Mouse (Mus musculus): ENCODE measurements around the gene Arhgap32.
A peak's percentile ranks its signal among the peaks of the same experiment; 100 is the strongest.
"Not testable (repeated sequence)": the region's sequence is repeated elsewhere in the genome, so short reads cannot be mapped to it uniquely, and the experiment has no call there.

Gene Arhgap32

DNA sequence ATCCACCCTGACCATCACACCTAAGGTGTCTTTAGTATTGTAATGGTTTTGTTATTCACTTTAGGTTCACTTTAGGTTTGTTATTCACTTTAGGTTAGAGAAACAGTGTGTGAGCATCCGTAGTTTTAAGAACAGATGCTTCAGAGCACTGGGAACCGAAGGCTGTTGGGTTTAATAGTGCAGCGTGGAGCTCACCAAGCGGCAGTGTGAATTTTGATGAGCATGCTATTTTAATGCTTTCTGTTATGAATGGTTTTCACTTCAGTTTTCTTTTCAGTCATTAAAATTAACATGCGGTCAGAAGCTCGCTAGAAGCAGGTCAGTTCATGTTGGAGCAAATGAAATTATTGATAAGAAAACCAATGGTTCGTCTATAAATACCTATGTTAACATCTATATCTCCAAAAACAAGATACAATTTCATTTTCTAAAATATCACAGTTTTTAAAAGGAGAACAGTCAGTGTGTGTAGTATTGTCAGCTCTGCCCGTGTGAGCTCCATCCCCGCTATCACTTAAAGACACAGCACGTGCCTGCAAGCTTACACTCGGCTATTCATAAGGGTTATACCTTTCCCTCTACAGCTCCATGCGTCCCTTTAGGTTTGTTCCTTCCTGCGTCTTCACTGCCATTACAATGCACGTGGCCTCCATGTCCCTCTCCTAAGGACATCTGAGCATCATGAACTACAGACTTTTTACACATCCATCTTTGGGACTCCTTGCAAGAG lies 21.9 kb downstream of the Arhgap32 start:
- no peak for DNase-seq (ENCODE audit: low spot score)

DNA sequence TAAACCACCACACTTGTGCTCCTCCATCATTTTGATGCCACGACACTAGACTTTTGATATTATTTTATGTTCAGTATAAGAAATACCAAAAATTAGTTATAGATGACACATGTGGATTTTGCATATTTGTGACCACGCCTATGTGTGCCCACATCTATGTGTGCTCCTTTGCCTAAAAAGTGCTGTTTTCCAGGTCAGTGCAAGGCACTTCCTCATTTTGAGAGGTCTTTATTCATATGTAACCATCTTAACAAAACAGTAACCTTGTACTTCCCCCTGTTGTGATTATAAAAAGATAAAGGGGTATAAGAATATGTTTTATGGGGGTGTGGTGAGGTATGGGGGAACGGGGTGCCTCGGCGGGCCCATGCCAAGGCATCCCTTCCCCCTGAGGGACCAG lies 22.7 kb downstream of the Arhgap32 start:
- DNase-seq (ENCODE audit: low spot score) = no peak

DNA sequence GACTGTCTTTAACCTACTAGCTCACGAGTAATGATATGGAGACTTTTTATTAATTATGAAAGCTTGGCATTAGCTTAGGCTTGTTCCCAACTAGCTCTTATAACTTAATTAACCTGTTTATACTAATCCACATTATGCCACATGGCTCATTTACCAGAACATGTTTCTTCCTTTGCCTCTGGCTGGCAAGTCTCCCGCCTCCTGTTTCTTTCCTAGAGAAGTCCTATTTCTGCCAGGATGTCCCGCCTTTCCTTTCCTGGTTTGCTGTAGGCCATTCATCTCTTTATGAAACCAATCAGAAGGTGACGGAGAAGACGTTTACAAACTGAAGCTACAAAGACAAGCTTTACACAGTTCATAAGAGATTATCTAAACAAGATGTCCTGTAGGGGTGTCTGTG lies 23.7 kb downstream of the Arhgap32 start:
- DNase-seq (ENCODE audit: low spot score) = no peak

DNA sequence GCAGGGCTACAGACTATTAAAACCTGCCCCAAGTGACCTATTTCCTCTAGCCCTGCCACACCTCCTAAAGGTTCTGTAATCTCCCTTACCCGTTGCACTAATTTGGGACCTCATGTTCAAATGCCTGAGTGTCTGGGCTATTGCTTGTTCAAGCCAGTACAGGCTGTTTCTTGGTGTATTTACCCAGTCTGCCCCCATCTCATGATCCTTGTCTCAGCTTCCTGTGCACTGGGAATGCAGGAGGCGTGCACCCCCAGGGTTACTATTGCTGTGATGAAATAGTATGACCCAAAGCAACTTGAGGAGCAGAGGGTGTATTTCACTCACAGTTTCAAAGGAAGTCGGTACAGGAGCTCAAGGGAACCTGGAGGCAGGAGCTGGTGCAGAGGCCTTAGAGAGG lies 26.9 kb downstream of the Arhgap32 start:
- no peak for DNase-seq (ENCODE audit: low spot score)

DNA sequence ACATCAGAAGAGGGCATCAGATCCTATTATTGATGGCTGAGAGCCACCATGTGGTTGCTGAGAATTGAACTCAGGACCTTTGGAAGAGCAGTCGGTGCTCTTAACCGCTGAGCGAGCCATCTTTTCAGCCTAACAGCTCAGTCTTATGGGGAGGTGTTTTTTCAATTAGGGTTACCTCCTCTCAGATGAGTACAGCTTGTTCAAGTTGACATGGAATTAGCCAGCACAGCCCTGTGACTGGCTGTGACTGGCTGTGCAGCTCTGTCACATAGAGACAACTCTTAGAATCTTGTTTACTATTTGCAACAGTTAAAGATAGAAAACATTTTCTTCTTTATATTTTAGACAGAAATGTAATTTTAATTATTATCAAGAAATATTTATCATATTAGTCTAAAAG lies 27.5 kb downstream of the Arhgap32 start:
- no peak for DNase-seq (ENCODE audit: low spot score)

DNA sequence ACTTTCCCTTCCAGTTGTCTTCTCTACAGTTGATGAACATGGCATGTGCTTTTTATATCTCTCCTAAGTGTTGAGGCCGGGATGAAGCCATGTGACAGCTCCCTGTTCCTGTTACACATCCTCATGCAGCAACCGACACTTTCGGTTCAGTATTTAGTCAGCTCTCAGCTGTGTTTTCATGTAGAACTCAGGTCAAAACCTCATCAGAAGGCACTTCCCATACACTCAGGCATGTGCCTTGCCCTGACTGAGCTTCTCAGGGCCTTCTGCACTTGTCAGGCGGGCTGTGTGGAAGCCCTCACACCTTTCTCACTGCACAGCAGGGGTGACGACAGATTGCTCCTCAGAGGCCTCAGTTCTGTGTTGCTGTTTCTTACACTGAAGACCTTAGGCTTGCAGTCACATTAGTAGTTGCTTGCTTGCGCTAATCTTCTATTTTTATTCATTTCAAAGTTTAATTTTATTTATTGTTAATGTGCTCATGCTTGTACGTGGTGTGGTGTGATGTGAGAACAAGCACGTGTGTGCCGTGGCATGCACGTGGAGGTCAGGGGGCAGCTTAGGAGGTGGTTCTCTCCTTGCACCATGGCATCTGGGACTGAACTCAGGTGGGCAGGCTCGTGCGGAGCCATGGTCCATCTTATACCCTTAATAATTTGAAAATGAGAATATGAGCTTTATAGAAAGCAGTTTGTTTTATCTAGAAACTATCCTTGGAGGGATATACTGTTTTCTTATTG lies 30.5 kb downstream of the Arhgap32 start:
- no peak for DNase-seq (ENCODE audit: low spot score)

DNA sequence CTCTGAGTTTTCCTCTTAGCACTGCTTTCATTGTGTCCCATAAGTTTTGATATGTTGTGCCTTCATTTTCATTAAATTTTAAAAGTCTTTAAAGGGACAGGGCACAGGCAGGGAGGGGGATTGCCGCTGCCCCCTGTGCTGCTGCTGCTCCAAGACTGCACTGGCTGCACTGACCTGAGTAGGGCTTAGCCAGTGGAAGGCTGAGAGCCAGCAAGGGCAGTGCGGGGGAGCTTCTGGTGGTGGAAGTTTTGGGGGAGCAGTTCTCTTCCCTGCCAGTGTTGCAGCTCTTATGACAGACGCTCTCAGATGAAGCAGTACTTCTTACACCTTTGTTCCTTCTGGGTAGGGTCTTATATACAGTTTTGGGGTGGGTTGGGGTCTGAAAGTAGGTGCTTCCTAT lies 33.3 kb downstream of the Arhgap32 start:
- no peak for DNase-seq (ENCODE audit: low spot score)

DNA sequence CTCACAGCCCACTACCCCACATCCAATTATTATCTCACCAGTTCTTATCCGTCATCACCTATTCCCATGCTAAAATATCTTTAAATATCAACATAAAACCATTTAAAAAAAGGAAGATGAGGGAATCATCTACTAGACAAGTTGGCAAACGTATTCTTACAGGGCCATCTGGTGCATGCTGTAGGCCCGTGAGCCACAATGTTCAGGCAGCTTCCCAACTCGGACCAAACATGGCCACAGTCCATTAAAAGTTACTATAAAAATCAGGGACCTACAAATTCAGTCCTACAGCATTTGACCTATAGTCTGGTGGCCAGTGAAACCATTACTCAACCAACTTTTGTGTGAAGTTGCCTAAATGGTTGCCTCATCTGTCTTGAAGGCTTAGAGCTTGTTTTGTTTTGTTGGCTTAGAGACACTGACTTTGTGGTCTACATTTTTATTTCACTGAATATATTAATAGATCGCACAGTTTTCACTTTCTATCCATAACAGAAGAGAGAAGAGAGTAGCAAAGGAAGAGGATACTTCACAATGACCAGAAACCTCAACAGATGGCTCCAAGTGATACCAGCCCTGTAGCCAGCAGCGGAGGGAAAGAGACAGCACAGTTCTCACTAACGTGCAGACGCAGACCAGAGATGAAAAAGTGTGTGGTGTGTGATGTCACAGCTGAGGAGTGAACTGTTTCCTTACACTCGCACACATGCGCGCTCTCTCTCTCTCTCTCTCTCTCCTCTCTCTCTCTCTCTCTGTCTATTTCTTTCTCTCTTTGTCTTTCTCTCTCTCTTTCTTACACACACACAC lies 34.1 kb downstream of the Arhgap32 start:
- no peak for DNase-seq (ENCODE audit: low spot score)

DNA sequence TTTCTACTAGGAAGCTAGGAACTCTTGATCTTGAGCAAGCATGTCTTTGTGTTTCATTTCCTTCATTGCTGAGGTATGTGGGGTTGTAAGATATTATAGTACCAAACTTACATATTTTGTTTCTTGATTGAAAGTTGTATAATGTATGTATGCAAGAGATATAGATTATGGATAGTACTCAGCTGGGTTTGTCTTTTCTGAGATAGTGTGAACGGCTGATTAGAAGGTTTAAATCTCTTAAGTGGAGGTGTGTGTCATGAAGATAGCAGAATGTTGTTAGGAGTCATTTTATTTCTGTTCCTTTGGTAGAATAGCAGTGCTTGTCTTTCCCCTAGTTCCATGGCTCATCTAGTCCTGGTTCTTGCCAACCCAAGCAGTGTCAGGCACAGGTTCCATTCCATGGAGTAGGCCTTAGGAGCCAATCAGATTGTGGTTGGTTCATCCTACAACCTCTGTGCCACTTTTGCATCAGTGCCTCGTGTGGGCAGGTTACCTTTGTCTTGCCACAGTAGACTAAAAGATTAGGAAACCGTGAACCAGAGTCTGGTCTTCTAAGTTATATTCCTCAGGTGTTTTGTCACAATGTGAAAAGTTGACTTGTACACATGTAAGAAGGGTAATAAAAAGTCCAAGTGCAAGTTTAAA lies 38.9 kb downstream of the Arhgap32 start:
- no peak for DNase-seq (ENCODE audit: low spot score)

DNA sequence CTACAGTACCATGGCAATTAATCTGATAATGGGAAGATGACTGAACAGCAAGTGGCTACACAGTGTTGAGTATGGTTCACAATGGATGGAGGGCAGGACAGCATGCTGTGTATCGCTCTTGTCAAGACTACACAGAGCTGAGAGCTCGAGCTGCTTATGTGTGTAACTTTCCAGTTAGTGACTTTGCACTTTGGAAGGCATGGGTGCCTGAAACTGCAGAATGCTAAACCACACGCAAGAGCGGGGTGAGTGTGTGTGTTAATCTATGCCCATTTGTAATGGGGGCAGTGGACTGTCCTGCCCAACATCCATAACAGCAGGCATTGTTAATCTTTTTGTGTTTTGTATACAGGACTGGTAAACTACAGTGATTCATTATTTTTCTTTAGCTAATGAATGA lies 40.8 kb downstream of the Arhgap32 start:
- DNase-seq (ENCODE audit: low spot score) = no peak

DNA sequence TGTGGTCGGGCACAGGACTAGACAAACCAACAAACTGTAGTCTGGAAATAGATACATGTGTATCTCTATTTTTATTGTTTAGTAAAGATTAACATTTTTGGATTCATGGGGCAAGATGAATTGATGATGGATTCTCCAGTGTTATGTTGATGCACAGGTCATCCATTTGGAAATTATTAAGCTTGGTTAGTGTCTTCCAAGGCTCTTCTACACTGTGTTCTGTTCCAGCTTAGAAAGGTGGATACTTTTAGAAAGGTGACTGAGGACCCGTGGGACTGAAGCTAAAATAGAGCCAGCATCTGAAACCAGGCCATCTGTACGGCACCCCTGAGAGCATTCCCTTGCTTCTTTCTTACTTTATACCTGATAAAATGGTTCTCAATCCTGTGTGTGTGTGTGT lies 41.3 kb downstream of the Arhgap32 start:
- DNase-seq (ENCODE audit: low spot score) = no peak

DNA sequence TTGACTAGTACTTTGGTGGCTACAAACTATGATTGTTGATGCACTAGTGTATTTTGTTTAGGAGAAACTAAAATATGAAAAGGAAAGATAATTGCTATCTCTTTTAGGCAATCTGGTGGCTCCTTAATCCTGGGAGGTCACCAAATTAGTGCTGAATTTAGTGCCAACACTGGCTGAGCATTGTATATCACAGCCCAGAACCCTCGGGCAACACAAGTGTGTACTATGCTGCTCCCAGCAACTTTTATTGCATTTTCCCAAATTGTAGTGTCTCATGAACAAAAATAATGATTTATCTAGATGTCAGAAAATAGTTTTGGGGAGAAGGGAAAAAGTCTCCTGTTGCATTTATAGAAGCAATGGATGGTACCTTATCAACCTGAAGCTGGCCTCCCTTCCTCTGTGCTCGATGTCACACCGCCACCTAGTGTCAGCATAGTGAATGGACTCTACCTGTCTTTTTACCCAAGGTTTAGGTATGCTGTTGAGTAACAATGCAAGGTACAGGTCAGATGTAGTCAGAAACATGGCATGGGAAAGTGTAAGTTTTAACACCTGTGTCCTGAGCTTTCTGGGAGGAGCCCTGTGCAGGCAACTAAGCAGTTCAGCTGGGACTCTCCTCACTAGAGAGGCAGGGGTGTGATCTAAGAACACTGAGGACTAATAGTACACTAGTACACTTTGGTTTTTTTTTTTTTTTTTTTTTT lies 43.1 kb downstream of the Arhgap32 start:
- peak; percentile 21 for DNase-seq (ENCODE audit: low spot score)

DNA sequence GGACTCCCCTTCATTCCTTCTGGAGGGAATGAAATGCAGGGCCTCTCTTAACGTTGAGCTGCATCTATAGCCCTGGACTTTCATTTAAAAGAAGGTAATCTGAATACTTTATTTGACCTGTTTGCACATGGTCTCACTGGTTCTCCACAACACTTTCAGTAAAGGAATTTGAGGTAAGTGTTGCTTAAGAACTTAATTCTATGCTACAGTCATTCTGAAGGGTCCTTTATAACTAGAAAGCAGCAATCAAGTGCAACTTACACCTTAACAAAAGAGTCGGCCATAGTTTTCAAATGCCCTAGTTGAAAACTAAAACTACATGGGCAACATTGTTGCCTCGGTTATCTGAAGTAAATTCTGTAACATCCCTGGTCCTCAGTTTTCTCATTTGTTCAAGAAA lies 43.8 kb downstream of the Arhgap32 start:
- no peak for DNase-seq (ENCODE audit: low spot score)

DNA sequence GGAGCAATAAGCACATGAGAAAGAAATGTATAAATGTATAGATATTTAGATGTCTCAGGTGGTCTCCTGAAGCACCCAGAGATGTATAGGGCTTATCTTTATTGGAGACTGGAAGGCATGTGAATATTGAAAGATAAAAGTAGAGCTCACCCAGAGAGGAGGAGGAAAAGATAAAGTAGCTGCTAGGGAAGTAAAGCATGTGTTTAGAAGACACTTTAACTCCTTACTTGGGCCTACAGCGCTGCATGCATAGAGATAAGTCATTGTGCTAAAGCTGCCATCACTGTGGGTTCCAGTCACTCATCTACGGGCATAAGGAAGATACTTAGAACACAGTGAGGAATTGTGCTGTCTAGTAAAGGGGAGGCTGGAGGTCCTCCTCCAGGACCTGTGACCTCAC lies 46.9 kb downstream of the Arhgap32 start:
- DNase-seq (ENCODE audit: low spot score) = no peak

DNA sequence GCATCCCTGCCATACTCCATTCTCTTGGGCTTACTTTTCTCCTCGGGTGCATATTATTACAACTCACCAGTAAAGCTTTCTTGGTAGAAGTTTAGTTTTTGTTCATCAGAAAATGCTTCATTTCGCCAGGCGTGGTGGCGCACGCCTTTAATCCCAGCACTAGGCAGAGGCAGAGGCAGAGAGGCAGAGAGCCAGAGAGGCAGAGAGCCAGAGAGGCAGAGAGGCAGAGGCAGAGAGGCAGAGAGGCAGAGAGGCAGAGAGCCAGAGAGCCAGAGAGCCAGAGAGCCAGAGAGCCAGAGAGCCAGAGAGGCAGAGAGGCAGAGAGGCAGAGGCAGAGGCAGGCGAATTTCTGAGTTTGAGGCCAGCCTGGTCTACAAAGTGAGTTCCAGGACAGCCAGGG lies 47.9 kb downstream of the Arhgap32 start:
- DNase-seq (ENCODE audit: low spot score) = not testable (repeated sequence)

DNA sequence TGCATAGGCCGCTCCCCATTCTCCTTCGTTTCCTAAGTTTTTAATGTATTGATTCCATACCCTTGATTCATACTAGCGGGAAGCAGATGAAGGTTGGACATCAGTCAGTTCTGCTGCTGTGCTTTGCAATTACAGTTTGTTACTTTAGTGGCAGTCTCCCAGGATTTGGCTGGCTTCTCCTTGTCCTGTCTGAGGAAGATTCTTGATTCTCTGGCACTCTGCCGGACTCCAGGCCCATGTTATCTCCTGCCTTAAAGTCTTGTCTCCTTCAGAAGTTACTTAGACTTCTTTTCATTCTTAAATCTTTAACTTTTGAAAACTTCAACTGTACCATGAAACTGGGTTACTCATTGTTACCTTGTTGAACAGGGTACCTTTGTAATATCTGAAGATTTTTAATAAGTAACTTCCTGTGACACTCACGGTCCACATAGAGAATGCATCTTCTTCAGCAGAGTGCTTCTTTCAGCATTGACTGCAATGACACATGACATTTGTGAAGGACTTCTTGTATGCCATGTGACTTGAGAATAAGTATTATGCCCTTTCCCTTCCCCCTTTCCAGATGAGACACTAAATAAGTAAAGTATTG lies 52.7 kb downstream of the Arhgap32 start:
- no peak for DNase-seq (ENCODE audit: low spot score)

DNA sequence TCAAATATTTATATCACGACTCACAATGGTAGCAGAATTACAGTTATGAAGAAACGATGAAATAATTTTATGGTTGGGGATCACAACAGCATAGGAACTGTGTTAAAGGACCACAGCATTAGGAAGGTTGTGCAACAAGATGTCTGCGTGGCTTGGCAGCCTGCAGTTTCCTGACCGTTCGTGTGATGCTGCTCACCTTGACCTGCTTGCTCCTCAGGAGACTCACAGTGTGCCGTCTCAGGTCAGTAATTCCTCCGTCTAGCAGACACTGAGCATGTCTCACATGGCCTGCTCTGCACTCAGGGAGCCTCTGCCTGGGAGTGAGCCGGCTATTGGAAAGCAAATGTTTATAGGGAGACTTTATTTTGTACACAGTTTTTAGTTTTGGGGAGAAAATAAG lies 54.8 kb downstream of the Arhgap32 start:
- DNase-seq (ENCODE audit: low spot score) = no peak

DNA sequence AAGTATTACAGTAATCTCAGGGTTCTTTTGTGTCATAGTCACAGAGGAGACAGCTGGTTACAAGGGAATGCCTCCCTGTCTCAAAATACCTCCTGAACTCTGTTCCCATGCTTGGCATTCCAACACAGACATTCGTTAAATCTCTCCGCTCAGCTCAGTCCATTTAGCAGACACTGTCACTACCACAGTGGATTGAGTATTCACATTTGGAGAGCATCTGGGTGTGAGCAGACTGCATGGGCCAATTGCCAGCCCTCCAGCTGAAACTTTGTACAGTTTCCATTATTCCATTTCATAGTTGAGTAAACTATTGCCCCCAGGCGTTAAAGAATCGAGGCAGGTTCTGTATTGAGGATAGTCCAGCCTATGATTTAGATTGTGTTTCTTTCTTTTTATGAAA lies 60.7 kb downstream of the Arhgap32 start:
- DNase-seq (ENCODE audit: low spot score) = no peak

DNA sequence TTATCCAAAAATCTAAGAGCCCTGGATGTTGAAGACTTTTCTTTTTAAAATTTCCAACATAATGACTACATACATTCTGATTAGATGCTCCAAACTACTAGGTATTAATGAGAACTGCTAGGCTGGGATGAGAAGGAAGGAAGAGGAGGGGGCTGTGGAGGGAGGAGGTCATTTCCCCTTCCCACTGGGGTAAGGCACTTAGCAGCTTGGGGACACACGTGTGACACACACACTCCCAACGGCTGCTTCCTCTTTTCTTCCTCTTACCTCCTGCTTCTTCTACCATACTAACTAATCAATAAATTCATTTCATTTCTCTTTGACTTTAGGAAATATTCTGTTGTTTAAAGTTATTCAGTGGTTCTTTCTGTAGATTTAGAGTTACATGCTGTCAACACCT lies 65.2 kb downstream of the Arhgap32 start:
- no peak for DNase-seq (ENCODE audit: low spot score)

DNA sequence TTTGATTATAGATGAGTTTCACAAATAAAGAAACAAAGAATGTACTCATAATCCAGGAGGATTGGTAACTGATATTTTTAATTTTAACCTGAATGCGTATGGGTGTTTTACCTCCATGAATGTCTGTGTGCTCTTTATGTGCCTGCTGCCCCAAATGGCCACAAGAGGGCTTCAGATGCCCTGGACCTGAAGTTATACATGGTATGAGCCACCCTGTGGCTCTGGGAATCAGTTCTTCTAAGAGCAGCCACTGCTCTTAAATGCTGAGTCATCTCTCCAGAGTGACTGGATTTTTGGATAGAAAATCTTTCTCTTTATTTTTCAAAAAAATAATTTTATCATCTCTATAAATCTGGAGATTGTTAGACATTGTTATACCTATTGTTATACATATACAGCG lies 70.6 kb downstream of the Arhgap32 start:
- DNase-seq (ENCODE audit: low spot score) = no peak

DNA sequence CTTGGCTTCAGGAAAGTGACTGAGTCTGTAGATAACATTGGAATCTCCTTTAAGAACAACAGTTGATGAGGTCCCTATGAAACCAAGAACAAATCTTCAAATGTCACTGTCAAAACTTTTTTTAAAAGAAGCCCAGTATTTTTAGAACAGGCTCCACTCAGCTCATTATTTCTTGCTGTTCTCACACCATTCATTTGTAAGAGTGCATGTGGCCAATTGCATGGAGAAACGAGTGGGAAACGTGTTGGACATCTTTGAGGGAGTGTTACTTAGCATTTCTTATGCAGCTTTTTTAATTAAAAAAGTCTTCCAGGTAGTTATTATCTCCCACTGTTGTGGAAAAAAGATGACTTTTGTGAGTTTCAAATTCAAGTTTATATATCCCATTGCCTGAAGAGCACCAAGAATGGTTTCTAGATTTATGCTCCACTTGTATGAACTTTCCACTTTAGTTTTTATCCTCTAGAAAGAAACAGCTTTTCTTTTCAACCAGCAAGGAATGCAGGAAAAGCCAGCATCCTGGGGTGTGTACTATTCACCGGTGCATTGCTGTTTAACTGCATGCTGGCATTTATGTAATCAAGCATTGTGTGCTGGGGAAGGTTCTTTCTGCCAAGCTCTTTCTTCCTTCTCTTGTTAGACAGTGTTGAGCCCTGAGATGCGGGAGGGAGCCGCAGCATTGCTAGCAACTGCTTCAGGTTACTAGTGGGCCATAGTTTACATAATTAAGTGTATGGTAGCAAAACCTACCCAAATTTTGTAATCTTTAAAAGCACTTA lies 76.5 kb downstream of the Arhgap32 start:
- DNase-seq (ENCODE audit: low spot score) = no peak
